Mouse (Mus musculus) C2C12 (cell line): ENCODE results near the gene Hexdc.

Experiments used
- MAX ChIP-seq: IDR thresholded peaks from one replicate; pipeline ENCODE4 v1.6.1; 2011; ENCODE audit warnings: mild to moderate bottlenecking, control low read depth
- USF1 ChIP-seq: IDR thresholded peaks from one replicate; pipeline ENCODE4 v1.6.1; 2011; ENCODE audit warnings: low read depth, mild to moderate bottlenecking, control low read depth, moderate library complexity

- TF ChIP-seq USF1 = peak; percentile 72
- peak; percentile 53 for TF ChIP-seq MAX
Measured at GRCm38 (mm10) chr11:121259160-121260100, 55.2 kb downstream of the Hexdc start, which contains the start of gene Foxk2.
